Mouse (Mus musculus) liver, adult (tissue): ENCODE measurements around the gene Scaper.

Experiments
- GATA4 ChIP-seq: IDR thresholded peaks from 2 replicates; pipeline ENCODE4 v1.6.1; 2014; ENCODE audit warnings: mild to moderate bottlenecking, low read length; ENCODE audit not compliant: insufficient replicate concordance

Gene Scaper

DNA sequence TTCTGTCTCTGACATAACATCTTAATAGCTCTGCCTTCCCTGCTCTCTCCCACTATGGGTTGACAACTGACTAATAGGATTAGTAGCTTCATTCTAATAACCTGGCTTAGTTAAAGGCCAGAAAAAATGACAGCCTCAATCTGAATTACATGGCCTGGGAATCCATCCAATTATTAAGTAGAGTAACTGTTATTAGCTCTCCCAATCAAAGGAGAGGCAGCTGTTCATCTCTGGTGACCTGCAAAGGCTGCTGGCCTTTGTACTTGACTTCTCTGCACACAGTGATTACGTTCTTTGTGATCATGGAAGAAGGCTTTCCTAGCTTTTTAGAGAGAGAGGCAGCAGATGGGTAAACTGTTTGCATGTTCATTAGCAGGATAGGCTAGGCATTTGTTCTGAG lies 242.6 kb downstream of the Scaper start:
- TF ChIP-seq GATA4 = no peak

GRCm38 (mm10) chr9:55677099-55677498 lies 260.8 kb downstream of the Scaper start:
- TF ChIP-seq GATA4 = no peak

GRCm38 (mm10) chr9:55646444-55646843 lies 291.5 kb downstream of the Scaper start:
- no peak for TF ChIP-seq GATA4

DNA sequence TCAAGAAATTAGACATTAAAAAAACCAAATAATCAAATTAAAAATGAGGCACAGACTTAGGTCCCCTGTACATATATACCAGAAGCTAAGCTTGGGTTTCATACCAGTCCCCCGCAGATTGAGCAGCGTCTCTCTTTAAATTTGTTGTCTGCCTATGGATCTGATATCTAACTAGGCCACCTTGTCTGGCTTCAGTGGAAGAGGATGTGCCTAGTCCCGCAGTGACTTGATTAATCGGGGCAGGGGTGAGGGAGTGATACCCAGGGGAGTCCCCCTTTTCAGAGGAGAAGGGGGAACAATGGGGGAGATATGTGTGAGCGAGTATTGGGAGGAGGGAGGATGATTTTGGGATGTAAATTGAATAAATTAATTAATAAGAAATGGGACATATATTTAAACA lies 310.9 kb downstream of the Scaper start:
- no peak for TF ChIP-seq GATA4

GRCm38 (mm10) chr9:55614711-55615110 lies 323.2 kb downstream of the Scaper start:
- no peak for TF ChIP-seq GATA4

DNA sequence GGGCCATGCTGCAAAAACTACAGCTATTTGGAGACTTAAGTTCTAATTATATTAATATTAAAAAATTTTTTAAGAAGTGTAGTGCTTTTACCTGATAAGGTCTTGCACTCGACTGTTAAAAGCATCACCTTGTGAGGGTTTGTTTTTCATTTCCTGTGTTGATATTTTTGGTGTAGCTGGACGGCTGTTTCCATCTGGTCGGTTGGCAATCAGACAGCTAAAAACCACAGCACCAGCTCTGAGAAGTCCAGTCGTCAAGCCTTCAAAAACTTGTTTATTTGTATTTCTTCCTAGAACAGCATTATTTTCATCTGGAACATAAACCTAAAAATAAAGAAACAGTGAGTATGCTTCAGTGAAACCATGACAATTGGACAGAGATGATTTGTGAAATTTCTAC lies 328.2 kb downstream of the Scaper start:
- no peak for TF ChIP-seq GATA4

DNA sequence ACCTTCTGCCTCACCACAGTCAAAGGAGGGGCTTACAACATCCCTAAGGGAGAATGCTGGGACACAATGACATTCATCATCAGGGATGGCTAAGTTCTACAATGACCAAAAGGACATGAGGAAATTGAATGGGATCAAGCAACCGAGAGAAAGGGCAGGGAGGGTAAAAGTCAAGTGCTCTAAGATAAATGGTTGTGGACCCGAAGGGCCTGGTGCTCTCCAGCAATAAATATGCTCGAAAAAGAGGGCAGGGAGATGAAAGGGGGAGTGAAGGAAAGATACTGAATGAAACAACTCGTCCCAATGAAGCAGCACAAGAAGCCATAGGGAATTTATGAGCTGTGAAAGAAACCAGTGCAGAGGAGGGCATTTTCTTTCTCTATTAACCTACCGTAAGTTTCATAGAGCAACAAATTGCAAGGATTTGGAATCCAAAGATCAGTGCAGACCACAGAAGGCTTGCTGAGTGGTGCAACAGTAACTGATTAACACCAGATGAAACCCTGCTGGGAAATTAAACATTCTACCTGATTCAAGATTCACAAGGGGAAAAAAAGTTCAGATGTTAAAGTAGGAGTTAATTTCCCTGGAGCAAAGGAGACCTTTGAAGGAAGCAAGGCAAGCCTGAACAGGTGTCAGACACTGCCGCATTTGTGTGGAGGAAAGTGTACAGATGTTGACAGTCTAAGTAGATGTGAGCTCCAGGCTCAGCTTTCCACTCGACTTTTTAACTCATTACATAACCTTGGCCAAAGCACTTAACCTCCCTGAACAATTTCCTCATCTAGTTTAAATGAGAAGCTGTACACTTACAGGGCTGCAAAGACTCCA lies 329.0 kb downstream of the Scaper start:
- no peak for TF ChIP-seq GATA4

DNA sequence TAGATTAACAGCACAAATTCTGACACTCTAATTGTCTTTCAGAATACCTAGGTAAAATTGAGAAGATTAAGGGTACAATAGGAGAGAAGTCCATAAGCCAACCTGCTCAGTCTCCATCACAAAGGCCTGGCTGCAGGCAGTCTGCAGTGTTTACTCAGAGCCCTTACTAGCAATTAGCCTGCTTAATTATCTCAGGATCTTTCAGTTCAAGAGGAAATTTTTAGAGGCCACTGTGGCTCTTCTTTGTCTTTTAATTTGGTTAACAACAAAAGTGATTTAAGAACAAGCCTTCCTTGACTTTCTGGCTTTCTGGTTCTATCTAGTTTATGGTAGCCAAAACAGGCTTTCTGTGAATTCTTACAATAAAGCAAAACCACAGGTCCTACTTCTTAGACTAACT lies 339.3 kb downstream of the Scaper start:
- TF ChIP-seq GATA4 = no peak

GRCm38 (mm10) chr9:55586141-55586540 lies 351.8 kb downstream of the Scaper start:
- no peak for TF ChIP-seq GATA4

- TF ChIP-seq GATA4 = no peak
Observed at GRCm38 (mm10) chr9:55581414-55581813, 356.5 kb downstream of the Scaper start.

- TF ChIP-seq GATA4 = no peak
Observed at GRCm38 (mm10) chr9:55576571-55576970, 361.3 kb downstream of the Scaper start.

- no peak for TF ChIP-seq GATA4
Observed at GRCm38 (mm10) chr9:55571071-55571470, 366.8 kb downstream of the Scaper start.

DNA sequence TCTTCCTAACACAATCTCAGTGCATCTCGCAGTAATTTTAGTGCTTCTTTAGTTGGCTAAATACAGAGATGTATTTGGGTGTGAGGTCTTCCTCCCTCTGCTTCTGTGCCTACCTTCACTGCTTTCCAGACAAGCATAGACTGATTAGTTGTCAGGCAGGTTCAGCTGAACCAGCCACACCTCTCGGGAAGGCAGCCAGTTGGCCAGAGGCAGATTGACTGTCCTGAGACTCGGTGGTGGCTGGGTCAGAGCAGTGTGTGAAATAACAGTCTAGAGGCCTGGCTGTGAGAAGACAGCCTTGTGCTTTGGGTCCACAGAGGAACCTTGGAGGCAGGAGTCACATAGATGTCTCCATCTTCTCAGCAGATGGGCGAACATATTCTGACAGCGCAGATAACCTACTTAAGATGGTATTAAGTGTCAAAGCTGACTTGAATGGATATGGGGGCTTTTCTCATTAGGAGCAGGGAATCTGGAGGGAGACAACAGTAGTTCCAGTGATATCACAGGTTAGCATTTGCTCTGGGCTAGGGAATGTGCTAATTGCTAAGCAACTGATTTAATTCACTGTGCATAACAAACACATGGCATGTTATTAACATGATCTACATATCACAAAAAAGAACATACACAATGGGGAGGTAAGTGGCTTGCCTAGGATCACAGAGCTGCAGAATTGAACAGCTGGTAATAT lies 369.3 kb downstream of the Scaper start:
- TF ChIP-seq GATA4 = no peak

DNA sequence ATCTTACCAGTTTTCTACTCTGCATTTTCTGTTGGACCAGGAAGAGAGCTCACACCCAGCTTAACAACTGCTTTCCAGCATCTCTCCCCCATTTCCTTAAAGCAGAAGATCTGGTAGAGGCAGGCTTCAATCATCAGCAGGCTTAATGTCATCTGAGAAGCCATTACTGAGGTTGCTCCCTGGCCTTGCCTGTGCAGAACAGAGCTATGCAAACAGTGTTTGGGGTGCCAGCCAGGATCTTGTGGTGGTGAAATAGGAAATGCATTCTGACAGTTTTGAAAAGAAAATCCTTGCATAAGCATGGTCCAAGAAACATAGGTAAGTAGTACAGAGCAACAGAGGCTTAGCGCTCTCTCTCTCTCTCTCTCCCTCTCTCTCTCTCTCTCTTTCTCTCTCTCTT lies 377.0 kb downstream of the Scaper start:
- TF ChIP-seq GATA4 = no peak

DNA sequence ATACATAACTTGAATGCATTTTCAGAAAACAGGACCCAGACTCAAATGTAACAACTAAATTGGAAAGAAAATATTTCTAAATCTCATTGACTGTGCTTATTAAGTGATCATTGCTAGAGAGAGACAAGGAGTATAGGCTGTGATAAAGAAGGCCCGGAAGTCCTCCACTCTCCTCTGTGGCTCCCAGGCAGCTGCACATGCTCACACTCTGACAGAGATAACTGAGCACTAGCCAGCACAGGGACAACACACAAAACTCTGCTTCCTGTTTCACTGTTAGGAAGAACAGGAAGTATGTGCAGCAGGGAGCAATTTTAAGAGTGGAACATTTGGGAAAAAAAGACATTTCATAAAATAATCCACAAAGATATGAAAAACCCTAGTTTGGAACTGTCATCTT lies 382.9 kb downstream of the Scaper start:
- no peak for TF ChIP-seq GATA4

- TF ChIP-seq GATA4 = no peak
Observed at GRCm38 (mm10) chr9:55549302-55549890, 388.5 kb downstream of the Scaper start.
